8 mouse cellular contexts compared by ENCODE assay signal in the genomic region with DNA sequence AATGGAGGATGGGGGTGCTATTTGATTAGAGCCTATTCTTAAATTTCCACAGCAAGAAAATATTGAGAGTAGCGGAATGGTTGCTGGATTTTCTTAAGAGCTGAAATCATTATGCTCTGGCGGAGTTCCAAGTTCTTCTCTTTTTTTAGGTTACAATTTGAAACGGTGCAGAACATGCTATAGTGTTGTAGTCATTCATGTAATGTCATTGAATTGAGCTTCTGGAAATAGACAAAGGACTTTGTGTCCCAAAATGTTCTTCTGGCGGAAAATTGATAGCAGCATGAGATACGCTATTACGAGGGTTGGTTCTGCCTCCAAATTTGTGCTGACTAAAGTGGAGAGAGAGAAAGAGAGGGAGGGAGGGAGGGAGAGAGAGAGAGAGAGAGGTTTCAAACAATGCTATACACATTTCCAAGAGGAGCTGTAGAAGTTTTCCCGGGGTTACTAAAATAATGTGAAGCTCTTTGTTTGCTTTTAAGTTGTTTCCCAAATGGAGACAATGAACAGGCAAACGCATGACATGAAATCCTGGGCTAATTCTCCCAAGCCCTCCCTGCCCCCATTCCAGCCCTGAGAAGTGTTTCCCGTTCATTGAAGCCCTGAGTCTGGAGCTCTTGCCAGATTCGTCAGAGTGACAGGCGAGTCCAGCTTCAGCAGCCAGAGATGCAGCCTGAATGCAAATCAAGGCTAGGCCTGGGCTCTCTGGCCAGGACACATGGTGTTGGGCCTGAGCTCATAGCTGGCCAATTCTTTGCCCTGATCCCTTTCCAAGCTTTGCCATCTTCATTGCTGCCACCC.
A peak's percentile ranks its signal among the peaks of the same experiment; 100 is the strongest.
DNase-seq lines count a peak whose midpoint lies in the region; ATAC-seq lines count a peak whose summit lies in the region.

No protein-coding gene starts in this region.

- peak; percentile 94 for ATAC-seq in frontal cortex, adult (ENCODE audit: low TSS enrichment)
- peak; percentile 96 for ATAC-seq in hindbrain, embryonic 11.5 days (ENCODE audit: low FRiP score)
- ATAC-seq in liver, embryonic 11.5 days (replicated peaks; ENCODE audit: low FRiP score): no peak
- ATAC-seq in liver, embryonic 12.5 days: no peak

- no peaks in the 10 kb centered on the region for H3K4me1 ChIP-seq in hindbrain, embryonic 11.5 days (replicated peaks; ENCODE audit: control insufficient read depth, insufficient read depth, low read length)
- no peaks in the 10 kb centered on the region for H3K4me1 ChIP-seq in liver, embryonic 11.5 days (replicated peaks; ENCODE audit: control insufficient read depth, insufficient read depth, low read length)
- no peaks in the 10 kb centered on the region for H3K4me1 ChIP-seq in liver, embryonic 12.5 days

- H3K4me2 ChIP-seq in hindbrain, embryonic 11.5 days (replicated peaks; ENCODE audit: low read depth, low read length): no peak overlapping the region; the same call in 1 of the 2 replicates
- no peak overlapping the region for H3K4me2 ChIP-seq in liver, embryonic 11.5 days
- no peak overlapping the region for H3K4me2 ChIP-seq in liver, embryonic 12.5 days

- peak overlapping the region; percentile 80 for H3K27ac ChIP-seq in hindbrain, embryonic 11.5 days (ENCODE audit: low read depth, low read length)
- no peak overlapping the region for H3K27ac ChIP-seq in liver, embryonic 11.5 days (ENCODE audit: low read depth, low read length)
- H3K27ac ChIP-seq in liver, embryonic 12.5 days: no peak overlapping the region

- H3K4me3 ChIP-seq in hindbrain, embryonic 11.5 days (ENCODE audit: low read depth, low read length): no peak overlapping the region
- no peak overlapping the region for H3K4me3 ChIP-seq in liver, embryonic 11.5 days (ENCODE audit: low read depth, low read length)
- no peak overlapping the region for H3K4me3 ChIP-seq in liver, embryonic 12.5 days

- no peaks in the 10 kb centered on the region for H3K9me3 ChIP-seq in hindbrain, embryonic 11.5 days (ENCODE audit: control insufficient read depth, low read length)
- H3K9me3 ChIP-seq in liver, embryonic 11.5 days (ENCODE audit: control insufficient read depth, low read length): no peaks in the 10 kb centered on the region
- no peaks in the 10 kb centered on the region for H3K9me3 ChIP-seq in liver, embryonic 12.5 days (replicated peaks)

- WGBS in hindbrain, embryonic 11.5 days: 18% methylated on average over 11 of the region's 11 CpGs
- WGBS in liver, embryonic 11.5 days: 69% methylated on average over 11 of the region's 11 CpGs
- 61% methylated on average over 11 of the region's 11 CpGs for WGBS in liver, embryonic 12.5 days (ENCODE audit: insufficient replicate concordance)

- intact Hi-C loops in left cerebral cortex, postnatal 36 days (cut with DNase I): no loop called here

- H3K27me3 ChIP-seq in hindbrain, embryonic 11.5 days (ENCODE audit: control insufficient read depth, insufficient read depth, low read length): no peaks in the 10 kb centered on the region
- no peaks in the 10 kb centered on the region for H3K27me3 ChIP-seq in liver, embryonic 11.5 days (replicated peaks; ENCODE audit: control insufficient read depth, insufficient read depth, low read length)
- no peaks in the 10 kb centered on the region for H3K27me3 ChIP-seq in liver, embryonic 12.5 days (replicated peaks)

- no peaks in the 10 kb centered on the region for H3K36me3 ChIP-seq in hindbrain, embryonic 11.5 days (ENCODE audit: control insufficient read depth, insufficient read depth, low read length)
- no peaks in the 10 kb centered on the region for H3K36me3 ChIP-seq in liver, embryonic 11.5 days (ENCODE audit: control insufficient read depth, insufficient read depth, low read length)
- H3K36me3 ChIP-seq in liver, embryonic 12.5 days: no peaks in the 10 kb centered on the region

- peak; percentile 8 for DNase-seq in adrenal gland, postnatal 25 days
- DNase-seq in adrenal gland, adult 8-10 months: no peak
- DNase-seq in hindbrain, embryonic 11.5 days (ENCODE audit: low spot score): peak; percentile 87
- peak; percentile 55 to 65 for DNase-seq in left cerebral cortex, postnatal 36 days (ENCODE audit: low spot score in 2 of 2)
- peak; percentile 91 for DNase-seq in retina, postnatal 1 day
- DNase-seq in liver, embryonic 11.5 days (ENCODE audit: low spot score): no peak

- no peak overlapping the region for H3K9ac ChIP-seq in hindbrain, embryonic 11.5 days (ENCODE audit: low read depth, low read length)
- H3K9ac ChIP-seq in liver, embryonic 11.5 days (ENCODE audit: low read depth, low read length): no peak overlapping the region
- H3K9ac ChIP-seq in liver, embryonic 12.5 days: no peak overlapping the region

Comparison
In these comparisons a context has a peak if more than half of its experiments do, and no peak if none do; other contexts are left out.
1. DNase-seq: peak in adrenal gland, postnatal 25 days (single experiment), hindbrain, embryonic 11.5 days (single experiment), left cerebral cortex, postnatal 36 days (2 of 2) and retina, postnatal 1 day (single experiment); none in adrenal gland, adult 8-10 months (single experiment) and liver, embryonic 11.5 days (single experiment).
2. ATAC-seq: peak in frontal cortex, adult (single experiment) and hindbrain, embryonic 11.5 days (single experiment); none in liver, embryonic 11.5 days (single experiment) and liver, embryonic 12.5 days (single experiment).